Mouse (Mus musculus): ENCODE measurements around the gene Sun1. TPM values are rescaled to one million over a fixed set of nuclear protein-coding genes. Genes with fewer than 3 reads are reported as not detected.

Gene Sun1
- polyA plus RNA-seq, 1 experiment from 2014 or later: 44.1 TPM

- H3K4me3 ChIP-seq (replicated peaks; ENCODE audit: low read length): peak within 1 kb of the TSS; percentile 65
- peaks cover 23% of the 10 kb centered on the region for H3K4me1 ChIP-seq (replicated peaks; ENCODE audit: control insufficient read depth, insufficient read depth, low read length)
- H3K27me3 ChIP-seq (ENCODE audit: control insufficient read depth, insufficient read depth, low read length): no peaks in the 10 kb centered on the region
- under 1% methylated on average over 81 of the region's 90 CpGs for WGBS
- peaks cover 33% of the 10 kb centered on the region for H3K36me3 ChIP-seq (replicated peaks; ENCODE audit: control insufficient read depth, insufficient read depth)
- peak within 1 kb of the TSS; percentile 89 for H3K27ac ChIP-seq
- ATAC-seq (ENCODE audit: low FRiP score) (peak; percentile 94), DNase-seq (ENCODE audit: low spot score) (peak; percentile 99)
- H3K9ac ChIP-seq: peak within 1 kb of the TSS; percentile 84
- no peaks in the 10 kb centered on the region for H3K9me3 ChIP-seq (ENCODE audit: control insufficient read depth, low read length)
- peak within 1 kb of the TSS; percentile 92 for H3K4me2 ChIP-seq (replicated peaks)
Measured at GRCm38 (mm10) chr5:139252081-139252909, 51.9 kb downstream of the Sun1 start, which contains the start of gene Get4. Gene Get4, plus strand, starts transcription at chr5:139252324.

- H3K4me1 ChIP-seq (replicated peaks; ENCODE audit: control insufficient read depth, insufficient read depth, low read length): peaks cover 23% of the 10 kb centered on the region
- WGBS: under 1% methylated on average over 7 of the region's 7 CpGs
- DNase-seq (ENCODE audit: low spot score) (peak; percentile 24), ATAC-seq (ENCODE audit: low FRiP score) (no peak)
- peak overlapping the region; percentile 92 for H3K4me2 ChIP-seq (replicated peaks)
- no peaks in the 10 kb centered on the region for H3K9me3 ChIP-seq (ENCODE audit: control insufficient read depth, low read length)
- peaks cover 27% of the 10 kb centered on the region for H3K36me3 ChIP-seq (replicated peaks; ENCODE audit: control insufficient read depth, insufficient read depth)
- H3K27me3 ChIP-seq (ENCODE audit: control insufficient read depth, insufficient read depth, low read length): no peaks in the 10 kb centered on the region
- H3K9ac ChIP-seq: peak overlapping the region; percentile 84
- H3K27ac ChIP-seq: peak overlapping the region; percentile 89
- peak overlapping the region; percentile 65 for H3K4me3 ChIP-seq (replicated peaks; ENCODE audit: low read length)
Measured at GRCm38 (mm10) chr5:139252910-139253245, 52.4 kb downstream of the Sun1 start.

GRCm38 (mm10) chr5:139253301-139253741, 52.9 kb downstream of the Sun1 start:
- H3K4me2 ChIP-seq (replicated peaks): peak overlapping the region; percentile 92
- no peaks in the 10 kb centered on the region for H3K9me3 ChIP-seq (ENCODE audit: control insufficient read depth, low read length)
- H3K36me3 ChIP-seq (replicated peaks; ENCODE audit: control insufficient read depth, insufficient read depth): peaks cover 22% of the 10 kb centered on the region
- peak overlapping the region; percentile 84 for H3K9ac ChIP-seq
- no peaks in the 10 kb centered on the region for H3K27me3 ChIP-seq (ENCODE audit: control insufficient read depth, insufficient read depth, low read length)
- ATAC-seq (ENCODE audit: low FRiP score): no peak
- DNase-seq (ENCODE audit: low spot score): no peak
- H3K4me1 ChIP-seq (replicated peaks; ENCODE audit: control insufficient read depth, insufficient read depth, low read length): peaks cover 23% of the 10 kb centered on the region
- peak overlapping the region; percentile 89 for H3K27ac ChIP-seq
- WGBS: 8% methylated on average over 6 of the region's 6 CpGs
- H3K4me3 ChIP-seq (replicated peaks; ENCODE audit: low read length): peak overlapping the region; percentile 65

- H3K27me3 ChIP-seq (ENCODE audit: control insufficient read depth, insufficient read depth, low read length): no peaks in the 10 kb centered on the region
- peaks cover 23% of the 10 kb centered on the region for H3K4me1 ChIP-seq (replicated peaks; ENCODE audit: control insufficient read depth, insufficient read depth, low read length)
- H3K27ac ChIP-seq: no peak overlapping the region
- DNase-seq (ENCODE audit: low spot score) (no peak), ATAC-seq (ENCODE audit: low FRiP score) (no peak)
- 81% methylated on average over 6 of the region's 6 CpGs for WGBS
- H3K9ac ChIP-seq: no peak overlapping the region
- H3K9me3 ChIP-seq (ENCODE audit: control insufficient read depth, low read length): no peaks in the 10 kb centered on the region
- no peak overlapping the region for H3K4me3 ChIP-seq (replicated peaks; ENCODE audit: low read length)
- H3K36me3 ChIP-seq (replicated peaks; ENCODE audit: control insufficient read depth, insufficient read depth): peaks cover 13% of the 10 kb centered on the region
- H3K4me2 ChIP-seq (replicated peaks): no peak overlapping the region
Measured at GRCm38 (mm10) chr5:139254938-139255337, 54.5 kb downstream of the Sun1 start.

GRCm38 (mm10) chr5:139255777-139256176, 55.3 kb downstream of the Sun1 start:
- no peak overlapping the region for H3K4me3 ChIP-seq (replicated peaks; ENCODE audit: low read length)
- H3K27ac ChIP-seq: no peak overlapping the region
- no peak for DNase-seq (ENCODE audit: low spot score)
- no peaks in the 10 kb centered on the region for H3K9me3 ChIP-seq (ENCODE audit: control insufficient read depth, low read length)
- H3K4me2 ChIP-seq (replicated peaks): no peak overlapping the region
- no peaks in the 10 kb centered on the region for H3K27me3 ChIP-seq (ENCODE audit: control insufficient read depth, insufficient read depth, low read length)
- peaks cover 13% of the 10 kb centered on the region; the same call in 1 of the 2 replicates for H3K36me3 ChIP-seq (replicated peaks; ENCODE audit: control insufficient read depth, insufficient read depth)
- ATAC-seq (ENCODE audit: low FRiP score): no peak
- no peak overlapping the region for H3K9ac ChIP-seq
- WGBS: 95% methylated on average over 6 of the region's 6 CpGs
- H3K4me1 ChIP-seq (replicated peaks; ENCODE audit: control insufficient read depth, insufficient read depth, low read length): peaks cover 23% of the 10 kb centered on the region

- ATAC-seq (ENCODE audit: low FRiP score) (no peak), DNase-seq (ENCODE audit: low spot score) (no peak)
- 77% methylated on average over 3 of the region's 3 CpGs for WGBS
- H3K4me1 ChIP-seq (replicated peaks; ENCODE audit: control insufficient read depth, insufficient read depth, low read length): peaks cover 22% of the 10 kb centered on the region
- H3K4me2 ChIP-seq (replicated peaks): no peak overlapping the region
- H3K27ac ChIP-seq: no peak overlapping the region
- no peak overlapping the region for H3K9ac ChIP-seq
- H3K4me3 ChIP-seq (replicated peaks; ENCODE audit: low read length): no peak overlapping the region
- no peaks in the 10 kb centered on the region for H3K27me3 ChIP-seq (ENCODE audit: control insufficient read depth, insufficient read depth, low read length)
- H3K9me3 ChIP-seq (ENCODE audit: control insufficient read depth, low read length): no peaks in the 10 kb centered on the region
- peaks cover 18% of the 10 kb centered on the region; the same call in 1 of the 2 replicates for H3K36me3 ChIP-seq (replicated peaks; ENCODE audit: control insufficient read depth, insufficient read depth)
Measured at GRCm38 (mm10) chr5:139256211-139256765, 55.9 kb downstream of the Sun1 start.

- no peak overlapping the region for H3K27ac ChIP-seq
- peaks cover 27% of the 10 kb centered on the region; the same call in 1 of the 2 replicates for H3K36me3 ChIP-seq (replicated peaks; ENCODE audit: control insufficient read depth, insufficient read depth)
- no peak overlapping the region for H3K4me3 ChIP-seq (replicated peaks; ENCODE audit: low read length)
- peaks cover 17% of the 10 kb centered on the region for H3K4me1 ChIP-seq (replicated peaks; ENCODE audit: control insufficient read depth, insufficient read depth, low read length)
- DNase-seq (ENCODE audit: low spot score) (no peak), ATAC-seq (ENCODE audit: low FRiP score) (no peak)
- H3K9me3 ChIP-seq (ENCODE audit: control insufficient read depth, low read length): no peaks in the 10 kb centered on the region
- 96% methylated on average over 1 of the region's 1 CpGs for WGBS
- no peak overlapping the region for H3K4me2 ChIP-seq (replicated peaks)
- no peak overlapping the region for H3K9ac ChIP-seq
- no peaks in the 10 kb centered on the region for H3K27me3 ChIP-seq (ENCODE audit: control insufficient read depth, insufficient read depth, low read length)
Measured at GRCm38 (mm10) chr5:139257265-139257664, 56.8 kb downstream of the Sun1 start.

- H3K4me3 ChIP-seq (replicated peaks; ENCODE audit: low read length): no peak overlapping the region
- no peak overlapping the region for H3K9ac ChIP-seq
- ATAC-seq (ENCODE audit: low FRiP score) (no peak), DNase-seq (ENCODE audit: low spot score) (no peak)
- no peaks in the 10 kb centered on the region for H3K27me3 ChIP-seq (ENCODE audit: control insufficient read depth, insufficient read depth, low read length)
- H3K4me1 ChIP-seq (replicated peaks; ENCODE audit: control insufficient read depth, insufficient read depth, low read length): peaks cover 17% of the 10 kb centered on the region
- peaks cover 33% of the 10 kb centered on the region for H3K36me3 ChIP-seq (replicated peaks; ENCODE audit: control insufficient read depth, insufficient read depth)
- 68% methylated on average over 4 of the region's 4 CpGs for WGBS
- H3K4me2 ChIP-seq (replicated peaks): no peak overlapping the region
- no peak overlapping the region for H3K27ac ChIP-seq
- H3K9me3 ChIP-seq (ENCODE audit: control insufficient read depth, low read length): no peaks in the 10 kb centered on the region
Measured at GRCm38 (mm10) chr5:139257818-139258217, 57.4 kb downstream of the Sun1 start.

- Histone ChIP-seq H3K27ac (no peak overlapping the region), H3K36me3 (replicated peaks; ENCODE audit: control insufficient read depth, insufficient read depth) (peaks cover 40% of the 10 kb centered on the region), H3K9ac (no peak overlapping the region), H3K4me1 (replicated peaks; ENCODE audit: control insufficient read depth, insufficient read depth, low read length) (peaks cover 12% of the 10 kb centered on the region), H3K9me3 (ENCODE audit: control insufficient read depth, low read length) (no peaks in the 10 kb centered on the region), H3K4me2 (replicated peaks) (no peak overlapping the region), H3K27me3 (ENCODE audit: control insufficient read depth, insufficient read depth, low read length) (no peaks in the 10 kb centered on the region), H3K4me3 (replicated peaks; ENCODE audit: low read length) (no peak overlapping the region)
- DNase-seq (ENCODE audit: low spot score): no peak
- no peak for ATAC-seq (ENCODE audit: low FRiP score)
- WGBS: 94% methylated on average over 8 of the region's 8 CpGs
Measured at GRCm38 (mm10) chr5:139258371-139259035, 58.1 kb downstream of the Sun1 start.

All from hindbrain, embryonic 14.5 days (tissue).